Mouse (Mus musculus) ES-Bruce4 (cell line): Measurements from ENCODE around the gene Nol6.

Experiments
- CTCF ChIP-seq: IDR thresholded peaks from one replicate; pipeline ENCODE4 v1.8.1; 2011; ENCODE audit warnings: low read depth, low read length
- POLR2A ChIP-seq: IDR thresholded peaks from one replicate; pipeline ENCODE4 v1.8.1; 2011; ENCODE audit warnings: low read length; ENCODE audit not compliant: insufficient read depth

DNA sequence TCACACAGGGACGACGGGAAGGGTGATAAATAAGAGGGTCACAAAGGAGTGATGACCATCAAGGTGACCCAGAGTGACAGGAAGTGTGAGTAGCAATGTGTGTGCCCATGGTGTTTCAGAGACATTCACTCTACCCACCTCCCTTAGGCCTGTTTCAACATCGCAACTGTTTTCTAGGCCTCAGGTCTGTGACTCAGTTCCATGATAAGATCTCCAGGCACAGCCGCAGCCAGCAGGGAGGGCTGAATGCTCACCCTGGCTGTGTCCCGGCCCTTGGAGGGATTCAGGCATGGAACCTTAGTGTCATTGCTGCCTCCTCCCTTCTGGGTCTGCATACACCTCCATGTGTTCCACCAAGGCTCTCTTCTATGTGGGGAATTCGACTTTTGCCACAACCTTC, 45.5 kb downstream of the Nol6 start:
- no peak for TF ChIP-seq CTCF
- TF ChIP-seq POLR2A = no peak
